Mouse (Mus musculus) kidney, postnatal 10 days (tissue): ENCODE measurements around the gene Taf13.

Experiments
- DNase-seq: peaks from one replicate; pipeline ENCODE4 v3.0.0; 2021; ENCODE audit warnings: mixed read lengths

Gene Taf13

DNA sequence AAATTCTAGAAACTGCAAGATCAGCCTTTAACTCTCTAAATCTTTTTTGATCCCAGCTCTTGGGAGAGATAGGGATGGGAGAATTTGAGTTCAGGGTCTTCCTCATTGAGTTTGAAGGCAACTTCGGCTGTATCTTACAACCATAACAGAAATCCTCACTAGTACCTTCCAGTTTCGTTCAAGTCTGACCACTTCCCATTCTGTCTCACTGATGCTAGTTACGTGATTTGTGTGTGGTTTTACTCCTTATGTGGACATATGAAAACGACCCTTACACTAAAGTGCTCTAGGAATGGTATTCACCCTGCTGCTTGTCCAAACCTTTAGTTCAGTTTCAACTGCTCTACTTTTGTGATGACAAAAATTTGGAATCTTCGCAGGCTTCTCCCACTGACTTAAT, 2.5 kb downstream of the Taf13 start:
- no peak for DNase-seq

DNA sequence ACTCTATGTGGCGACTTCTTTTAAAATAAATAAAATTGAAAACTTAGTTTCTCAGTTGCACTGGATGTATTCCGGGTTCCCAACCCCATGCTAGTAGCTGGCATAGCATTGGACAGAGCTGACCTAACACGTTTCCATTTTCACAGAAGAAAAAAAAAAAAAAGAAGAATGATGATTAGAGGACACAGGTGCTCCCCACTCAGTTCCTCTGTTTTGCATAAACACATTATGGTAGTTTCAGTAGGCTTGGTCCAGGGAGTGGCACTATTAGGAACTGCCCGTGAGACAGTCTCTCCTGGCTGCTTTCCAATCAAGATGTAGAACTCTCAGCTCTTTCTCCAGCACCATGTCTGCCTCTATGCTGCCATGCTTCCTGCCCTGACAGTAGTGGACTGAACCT, 13.1 kb downstream of the Taf13 start:
- no peak for DNase-seq

DNA sequence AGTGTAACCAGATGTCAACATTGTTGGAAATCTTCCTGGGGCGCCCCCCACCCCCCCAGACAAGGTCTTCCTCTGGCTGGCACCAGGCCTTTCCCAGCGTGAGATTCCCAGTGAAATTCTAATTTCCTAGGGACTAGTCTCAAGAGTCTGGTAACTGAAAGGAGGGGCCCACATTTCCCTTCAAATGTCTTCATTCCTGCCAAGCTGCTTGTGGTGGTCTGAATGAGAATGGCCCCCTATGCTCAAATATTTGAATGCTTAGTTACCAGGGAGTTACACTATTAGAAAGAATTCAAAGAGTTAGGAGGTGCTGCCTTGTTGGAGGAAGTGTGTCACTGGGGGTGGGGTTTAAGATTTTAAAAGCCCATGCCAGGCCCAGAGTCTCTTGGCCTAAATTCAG, 16.9 kb downstream of the Taf13 start:
- no peak for DNase-seq

DNA sequence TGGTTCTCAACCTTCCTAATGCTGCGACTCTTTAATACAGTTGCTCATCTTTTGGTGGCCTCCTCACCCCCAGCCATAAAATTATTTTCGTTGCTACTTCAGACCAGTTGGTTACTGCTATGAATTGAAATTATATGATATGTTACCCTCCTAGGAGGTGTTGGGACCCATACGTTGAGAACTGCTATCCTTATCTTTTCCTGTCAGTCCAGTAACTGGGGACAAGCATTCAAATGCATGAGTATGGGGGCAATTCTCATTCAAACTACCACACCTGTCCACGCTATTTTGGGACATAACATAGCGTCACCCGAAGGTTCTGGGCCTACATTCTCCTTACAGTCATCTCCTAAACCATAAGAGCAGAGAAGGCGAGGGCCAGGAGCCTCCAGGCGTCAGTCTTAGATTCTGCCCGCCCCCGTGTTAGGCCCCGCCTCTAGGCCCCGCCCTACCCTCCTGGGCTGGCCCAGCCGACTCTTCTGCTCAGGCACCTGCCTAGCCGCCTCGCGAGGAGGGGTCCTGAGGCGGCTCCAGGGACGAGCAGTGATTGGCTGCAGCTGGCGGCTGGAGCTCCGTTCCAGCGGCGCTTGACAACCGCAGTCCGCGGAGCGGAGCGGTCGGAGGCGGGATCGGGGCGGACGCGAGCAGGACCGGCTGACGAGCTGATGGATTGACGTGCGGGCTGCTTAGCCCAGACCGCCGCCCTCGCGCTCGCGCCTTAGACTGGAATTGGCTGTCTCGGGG, 19.5 kb downstream of the Taf13 start, which contains the start of gene Wdr47:
TSS of gene Wdr47 (plus strand) at position 494 of the 744 bp plus-strand sequence.
- peak; percentile 98 for DNase-seq

DNA sequence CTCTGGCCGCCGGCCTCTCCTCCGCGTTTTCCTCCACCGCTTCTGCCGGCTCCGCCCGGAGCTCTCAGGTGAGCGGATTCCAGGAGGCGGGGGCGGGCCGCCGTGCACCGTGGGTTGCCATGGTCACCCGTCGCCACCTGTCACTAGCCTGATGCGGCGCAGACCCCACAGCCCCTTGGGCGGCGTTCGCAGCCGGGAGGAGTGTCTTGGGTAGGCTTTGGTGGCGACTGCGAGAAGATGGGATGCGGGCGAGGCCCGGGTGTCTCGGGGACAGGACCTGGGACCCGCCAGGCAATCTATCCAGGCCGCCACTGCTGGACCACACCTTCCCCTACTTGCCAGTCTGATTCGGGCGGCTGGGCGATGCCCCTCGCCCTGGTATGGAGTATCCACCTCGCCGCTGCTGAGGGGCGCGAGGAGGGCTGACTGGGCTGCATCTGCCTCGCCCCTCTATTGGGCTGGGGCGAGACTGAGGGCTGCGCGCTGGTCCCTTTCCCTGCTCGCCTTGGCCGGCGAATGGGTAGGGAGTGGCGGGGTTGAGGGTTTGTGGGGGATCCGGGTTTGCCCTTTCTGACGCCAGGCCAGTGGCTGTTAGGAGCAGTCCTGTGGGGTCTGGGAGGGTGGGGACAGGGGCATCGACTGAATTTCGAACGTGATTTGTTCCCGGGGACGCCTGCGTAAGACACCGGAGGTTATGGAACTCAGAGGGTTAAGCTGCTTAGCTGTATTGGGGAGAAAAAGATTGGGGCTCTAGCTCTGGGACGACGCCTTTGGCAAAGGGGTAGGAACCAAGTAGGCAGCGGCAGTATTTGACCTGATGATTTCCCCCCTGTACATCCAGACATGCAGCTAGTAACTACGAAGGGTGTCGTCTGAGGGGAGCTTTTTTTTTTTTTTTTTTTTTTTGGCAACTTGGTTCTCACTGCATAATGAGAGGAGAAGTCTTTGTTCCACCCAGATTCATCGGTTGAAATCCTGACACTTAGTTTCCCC, 20.3 kb downstream of the Taf13 start:
- no peak for DNase-seq

DNA sequence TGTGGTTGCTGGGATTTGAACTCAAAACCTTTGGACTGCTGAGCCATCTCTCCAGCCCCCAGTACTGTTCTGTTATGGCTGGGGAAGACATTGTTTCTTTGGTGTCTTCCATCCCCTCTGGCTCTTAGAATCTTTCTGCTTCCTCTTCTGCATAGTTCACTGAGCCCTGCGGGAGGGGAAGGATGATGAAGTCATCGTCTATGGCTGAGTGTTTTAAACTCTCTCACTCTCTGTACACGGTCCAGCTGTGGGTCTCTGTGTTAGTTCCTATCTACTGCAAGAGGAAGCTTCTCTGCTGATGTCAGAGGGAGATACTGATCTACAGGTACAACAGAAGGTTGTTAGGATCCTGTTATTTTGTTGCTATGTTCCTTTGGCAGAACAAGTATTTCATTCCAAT, 37.4 kb downstream of the Taf13 start:
- DNase-seq: no peak
